Mouse (Mus musculus): ENCODE data around the gene Timm44. TPM values are rescaled to one million over a fixed set of nuclear protein-coding genes. Genes with fewer than 3 reads are reported as not detected.
A peak's percentile ranks its signal among the peaks of the same experiment; 100 is the strongest.

The Timm44 gene
- polyA plus RNA-seq, 1 experiment: 55.0 TPM

GRCm38 (mm10) chr8:4219617-4220016 is 56.1 kb downstream of the Timm44 start:
- Histone ChIP-seq H3K4me1 (ENCODE audit: control insufficient read depth, insufficient read depth, low read length) (0 out of 2 replicates have a peak, but pooled peaks cover 3% of the 10 kb centered on the region), H3K4me3 (ENCODE audit: insufficient read depth, low read length) (no peak overlapping the region), H3K27ac (ENCODE audit: insufficient read depth, low read depth, low read length) (no peak overlapping the region)
- TF ChIP-seq CTCF (IDR thresholded peaks at IDR 0.05; ENCODE audit: low read depth, low read length) (no peak), POLR2A (IDR thresholded peaks at IDR 0.05; ENCODE audit: borderline replicate concordance, low read depth, low read length) (no peak)

GRCm38 (mm10) chr8:4216791-4217621 is 58.7 kb downstream of the Timm44 start, which contains the start of gene Prr36:
Gene Prr36, minus strand, starts transcription at chr8:4217459.
- H3K4me3 ChIP-seq (ENCODE audit: insufficient read depth, low read length): peak within 1 kb of the TSS; percentile 20
- TF ChIP-seq CTCF (IDR thresholded peaks at IDR 0.05; ENCODE audit: low read depth, low read length) (no peak), POLR2A (IDR thresholded peaks at IDR 0.05; ENCODE audit: borderline replicate concordance, low read depth, low read length) (no peak)
- peaks cover 7% of the 10 kb centered on the region; the same call in 1 of the 2 replicates for H3K4me1 ChIP-seq (ENCODE audit: control insufficient read depth, insufficient read depth, low read length)
- no peak within 1 kb of the TSS for H3K27ac ChIP-seq (ENCODE audit: insufficient read depth, low read depth, low read length)

GRCm38 (mm10) chr8:4216296-4216695 is 59.4 kb downstream of the Timm44 start:
- no peak overlapping the region for H3K27ac ChIP-seq (ENCODE audit: insufficient read depth, low read depth, low read length)
- TF ChIP-seq CTCF (IDR thresholded peaks at IDR 0.05; ENCODE audit: low read depth, low read length) (no peak), POLR2A (IDR thresholded peaks at IDR 0.05; ENCODE audit: borderline replicate concordance, low read depth, low read length) (no peak)
- H3K4me1 ChIP-seq (ENCODE audit: control insufficient read depth, insufficient read depth, low read length): peaks cover 7% of the 10 kb centered on the region; the same call in 1 of the 2 replicates
- H3K4me3 ChIP-seq (ENCODE audit: insufficient read depth, low read length): no peak overlapping the region

GRCm38 (mm10) chr8:4214006-4214980 is 61.4 kb downstream of the Timm44 start:
- peaks cover 7% of the 10 kb centered on the region; the same call in 1 of the 2 replicates for H3K4me1 ChIP-seq (ENCODE audit: control insufficient read depth, insufficient read depth, low read length)
- peak overlapping the region; percentile 54 for H3K4me3 ChIP-seq (ENCODE audit: insufficient read depth, low read length)
- no peak for TF ChIP-seq POLR2A (IDR thresholded peaks at IDR 0.05; ENCODE audit: borderline replicate concordance, low read depth, low read length)
- no peak for TF ChIP-seq CTCF (IDR thresholded peaks at IDR 0.05; ENCODE audit: low read depth, low read length)
- no peak overlapping the region; the same call in 1 of the 2 replicates for H3K27ac ChIP-seq (ENCODE audit: insufficient read depth, low read depth, low read length)

- H3K4me1 ChIP-seq (ENCODE audit: control insufficient read depth, insufficient read depth, low read length): peaks cover 7% of the 10 kb centered on the region; the same call in 1 of the 2 replicates
- peak overlapping the region; percentile 54 for H3K4me3 ChIP-seq (ENCODE audit: insufficient read depth, low read length)
- TF ChIP-seq POLR2A (IDR thresholded peaks at IDR 0.05; ENCODE audit: borderline replicate concordance, low read depth, low read length) (no peak), CTCF (IDR thresholded peaks at IDR 0.05; ENCODE audit: low read depth, low read length) (no peak)
- H3K27ac ChIP-seq (ENCODE audit: insufficient read depth, low read depth, low read length): no peak overlapping the region; the same call in 1 of the 2 replicates
Observed at GRCm38 (mm10) chr8:4213210-4214005, 62.3 kb downstream of the Timm44 start.

- Histone ChIP-seq H3K27ac (ENCODE audit: insufficient read depth, low read depth, low read length) (no peak overlapping the region), H3K4me3 (ENCODE audit: insufficient read depth, low read length) (peak overlapping the region; percentile 54), H3K4me1 (ENCODE audit: control insufficient read depth, insufficient read depth, low read length) (peaks cover 7% of the 10 kb centered on the region; the same call in 1 of the 2 replicates)
- no peak for TF ChIP-seq CTCF (IDR thresholded peaks at IDR 0.05; ENCODE audit: low read depth, low read length)
- no peak for TF ChIP-seq POLR2A (IDR thresholded peaks at IDR 0.05; ENCODE audit: borderline replicate concordance, low read depth, low read length)
Observed at GRCm38 (mm10) chr8:4212809-4213209, 62.9 kb downstream of the Timm44 start.

- no peak for TF ChIP-seq POLR2A (IDR thresholded peaks at IDR 0.05; ENCODE audit: borderline replicate concordance, low read depth, low read length)
- no peak for TF ChIP-seq CTCF (IDR thresholded peaks at IDR 0.05; ENCODE audit: low read depth, low read length)
Observed at GRCm38 (mm10) chr8:4211097-4211496, 64.6 kb downstream of the Timm44 start.

More at GRCm38 (mm10) chr8:4211097-4211496, 64.6 kb downstream of the Timm44 start:
- peaks cover 7% of the 10 kb centered on the region; the same call in 1 of the 2 replicates for H3K4me1 ChIP-seq (ENCODE audit: control insufficient read depth, insufficient read depth, low read length)
- H3K27ac ChIP-seq (ENCODE audit: insufficient read depth, low read depth, low read length): no peak overlapping the region
- no peak overlapping the region for H3K4me3 ChIP-seq (ENCODE audit: insufficient read depth, low read length)

Other genes with a start within 250 kb of the Timm44 start
- not detected in 2 replicates for gene Cd209f, start 170.1 kb downstream of the Timm44 start, polyA plus RNA-seq (2012; ENCODE audit: insufficient read depth, insufficient read length, missing spikeins)
- gene Cd209g, start 141.8 kb downstream of the Timm44 start, polyA plus RNA-seq (2012; ENCODE audit: insufficient read depth, insufficient read length, missing spikeins): not detected in 2 replicates
- 9.9 and 11.7 TPM in 2 replicates for gene Evi5l, start 109.3 kb downstream of the Timm44 start, polyA plus RNA-seq (2012; ENCODE audit: insufficient read depth, insufficient read length, missing spikeins)
- gene Prr36, start 58.5 kb downstream of the Timm44 start, polyA plus RNA-seq (2012; ENCODE audit: insufficient read depth, insufficient read length, missing spikeins): not detected in 2 replicates
- not detected in 2 replicates for gene Lrrc8e, start 49.1 kb downstream of the Timm44 start, polyA plus RNA-seq (2012; ENCODE audit: insufficient read depth, insufficient read length, missing spikeins)
- gene Map2k7, start 37.2 kb downstream of the Timm44 start, polyA plus RNA-seq (2012; ENCODE audit: insufficient read depth, insufficient read length, missing spikeins): 75.4 and 77.0 TPM in 2 replicates
- not detected in 2 replicates for gene Gm49320, start 37.0 kb downstream of the Timm44 start, polyA plus RNA-seq (2012; ENCODE audit: insufficient read depth, insufficient read length, missing spikeins)
- 3.6 and 4.4 TPM in 2 replicates for gene Tgfbr3l, start 27.7 kb downstream of the Timm44 start, polyA plus RNA-seq (2012; ENCODE audit: insufficient read depth, insufficient read length, missing spikeins)
- gene Snapc2, start 22.8 kb downstream of the Timm44 start, polyA plus RNA-seq (2012; ENCODE audit: insufficient read depth, insufficient read length, missing spikeins): 17.6 and 20.7 TPM in 2 replicates
- 0.67 and 0.76 TPM in 2 replicates for gene Ctxn1, start 16.6 kb downstream of the Timm44 start, polyA plus RNA-seq (2012; ENCODE audit: insufficient read depth, insufficient read length, missing spikeins)
- 10.5 and 14.3 TPM in 2 replicates for gene Ccl25, start 49.3 kb upstream of the Timm44 start, polyA plus RNA-seq (2012; ENCODE audit: insufficient read depth, insufficient read length, missing spikeins)
- 55.7 and 57.1 TPM in 2 replicates for gene Elavl1, start 49.5 kb upstream of the Timm44 start, polyA plus RNA-seq (2012; ENCODE audit: insufficient read depth, insufficient read length, missing spikeins)
- gene Cers4, start 217.1 kb upstream of the Timm44 start, polyA plus RNA-seq (2012; ENCODE audit: insufficient read depth, insufficient read length, missing spikeins): 7.7 and 8.3 TPM in 2 replicates